Mouse (Mus musculus) erythroblast, embryonic 14.5 days (primary cell): Measurements from ENCODE around the gene Clcn1.

Experiments
- GATA1 ChIP-seq: IDR thresholded peaks from 2 replicates; pipeline ENCODE4 v1.6.1; 2012; ENCODE audit warnings: low read length, inconsistent platforms, mixed read lengths
- TAL1 ChIP-seq: IDR thresholded peaks from 3 replicates; pipeline ENCODE4 v1.6.1; 2012; ENCODE audit warnings: low read length, inconsistent platforms, mixed read lengths

- TF ChIP-seq GATA1: no peak
- no peak for TF ChIP-seq TAL1
Measured at GRCm38 (mm10) chr6:42287562-42287961, 1.1 kb downstream of the Clcn1 start.
